Mouse (Mus musculus): ENCODE measurements around the gene Tsc22d1.

DNA sequence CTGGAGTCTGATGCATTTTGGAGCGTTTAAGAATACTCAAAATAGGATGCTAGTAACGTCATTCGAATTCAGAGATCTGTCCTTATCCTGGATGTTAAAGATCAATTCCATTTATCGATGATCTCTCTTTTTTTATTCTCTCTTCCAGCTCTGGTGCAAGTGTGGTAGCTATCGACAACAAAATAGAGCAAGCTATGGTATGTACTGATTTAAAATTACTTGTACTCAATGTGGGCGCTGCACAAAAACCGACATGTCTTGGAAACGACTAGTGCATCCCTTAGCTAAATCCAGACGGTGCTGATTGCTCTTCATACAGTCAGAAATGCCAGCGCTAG is 90.3 kb downstream of the Tsc22d1 start:
- TF ChIP-seq GATA1 (IDR thresholded peaks at IDR 0.05; ENCODE audit: borderline replicate concordance, low read length) = no peak
- no peak for TF ChIP-seq FLI1 (IDR thresholded peaks at IDR 0.05; ENCODE audit: low read length)
